Mouse (Mus musculus) layer of hippocampus, postnatal 36 days (tissue): ENCODE data around the gene Pus7l. TPM values are rescaled to one million over a fixed set of nuclear protein-coding genes. Genes with fewer than 3 reads are reported as not detected.

ENCODE experiments used
- DNase-seq, 2 experiments: peaks; one replicate each; pipeline ENCODE4 v3.0.0; 2022
- total RNA-seq, 2 experiments: library from RNA; stranded (reverse); gene quantifications; 2 replicates each; pipeline ENCODE4 v1.2.3; 2021

Pus7l gene
- total RNA-seq, 2 experiments from 2014 or later = 3.5 to 3.9 TPM

DNA sequence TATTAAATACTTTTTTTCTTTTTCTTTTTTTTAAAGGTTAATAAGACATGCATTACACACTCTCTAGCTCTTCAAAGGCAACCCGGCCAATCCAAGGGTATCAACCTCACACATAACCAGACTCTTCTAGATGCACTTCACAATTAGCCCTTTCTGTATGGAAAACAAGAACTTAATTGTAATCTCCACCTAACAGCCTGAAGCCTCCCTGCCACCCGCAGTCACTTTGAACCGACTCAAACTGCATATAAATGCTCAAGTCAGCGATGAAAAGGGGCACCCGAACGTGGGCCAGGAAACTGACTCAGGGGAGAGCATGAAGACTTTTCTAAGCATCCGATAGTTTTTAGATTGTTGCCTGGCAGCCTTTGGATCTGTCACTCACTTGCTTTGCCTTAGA lies 66.1 kb downstream of the Pus7l start:
- no peak for DNase-seq

DNA sequence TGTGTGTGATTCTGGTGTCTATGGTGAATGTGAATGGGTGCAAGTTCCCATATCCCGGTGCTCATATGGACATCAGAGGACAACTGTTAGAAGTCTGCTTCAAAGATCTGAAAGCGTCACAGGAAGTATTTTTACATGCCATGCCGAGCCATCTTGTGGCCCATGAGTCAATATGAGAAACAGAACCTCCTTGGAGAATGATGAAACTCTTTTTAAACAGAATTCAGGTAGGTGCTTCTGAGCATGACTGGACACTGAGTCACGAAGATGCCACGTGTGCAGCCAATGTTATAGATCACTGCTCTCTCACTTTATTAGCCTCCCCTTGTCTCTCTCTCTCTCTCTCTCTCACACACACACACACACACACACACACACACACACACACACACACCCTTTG lies 67.4 kb downstream of the Pus7l start:
- DNase-seq = no peak

Other genes starting within 250 kb of the Pus7l start
- gene Adamts20, start 78.1 kb downstream of the Pus7l start, total RNA-seq = 10 to 100 TPM; 12.0 to 16.3 TPM
- gene Irak4, start 96 bp upstream of the Pus7l start, total RNA-seq = 1 to 10 TPM; 1.8 to 2.3 TPM
- 10 to 100 TPM; 48.7 to 64.7 TPM for gene Twf1, start 46.3 kb upstream of the Pus7l start, total RNA-seq
- gene Tmem117, start 85.7 kb upstream of the Pus7l start, total RNA-seq = 1 to 10 TPM; 7.5 to 9.8 TPM